Mouse (Mus musculus) ES-Bruce4 (cell line): Measurements from ENCODE around the gene Ccdc61.

ENCODE experiments used
- CTCF ChIP-seq: IDR thresholded peaks from one replicate; pipeline ENCODE4 v1.8.1; 2011; ENCODE audit warnings: low read depth, low read length
- EP300 ChIP-seq: IDR thresholded peaks from 2 replicates; pipeline ENCODE4 v1.6.1; 2011; ENCODE audit warnings: low read depth, low read length; ENCODE audit not compliant: insufficient read depth
- POLR2A ChIP-seq: IDR thresholded peaks from one replicate; pipeline ENCODE4 v1.8.1; 2011; ENCODE audit warnings: low read length; ENCODE audit not compliant: insufficient read depth

DNA sequence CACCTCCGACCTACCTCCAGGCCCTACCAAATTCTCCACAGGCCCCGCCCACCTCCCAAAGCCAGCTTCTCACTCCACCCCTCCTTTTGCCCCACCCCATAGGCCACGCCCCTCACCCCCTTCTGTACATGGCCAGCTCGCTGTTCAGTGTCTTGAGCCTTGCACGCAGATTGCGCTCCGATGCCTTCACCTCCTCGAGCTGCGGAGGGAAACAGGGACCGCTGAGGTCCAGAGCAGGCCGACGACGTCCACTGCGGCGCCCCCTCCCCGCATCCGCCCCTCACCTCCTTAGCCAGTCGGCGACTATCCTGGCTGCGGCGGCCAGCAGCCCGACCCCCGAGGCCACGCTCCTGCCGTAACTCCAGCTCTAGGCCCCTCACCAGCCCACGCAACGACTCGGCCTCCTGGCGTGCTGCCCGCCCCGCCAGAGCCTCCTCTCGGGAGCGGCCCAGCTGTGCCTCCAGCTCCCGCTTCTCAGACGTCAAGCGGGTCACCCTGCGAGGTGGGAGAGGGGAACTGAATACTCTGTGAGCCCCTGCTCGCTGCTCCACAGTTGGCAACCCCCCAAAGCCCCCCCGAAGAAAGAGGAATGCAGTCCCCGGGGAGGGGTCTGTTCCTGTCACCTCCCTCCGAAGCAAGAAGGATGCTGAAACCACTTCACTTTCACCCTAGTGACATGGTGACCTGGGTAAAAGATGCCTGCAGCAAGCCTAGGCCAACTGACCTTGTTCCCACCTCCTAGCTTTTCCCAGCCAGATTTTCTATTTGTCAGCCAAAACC is 16.4 kb downstream of the Ccdc61 start:
- TF ChIP-seq CTCF (no peak), POLR2A (no peak), EP300 (no peak)
